14 mouse cellular contexts compared by ENCODE assay signal in genomic region chr4:22067678-22068299, GRCm38 (mm10).
DNase-seq lines count a peak whose midpoint lies in the region; ATAC-seq and TF ChIP-seq lines count a peak whose summit lies in the region.
"Had no signal": no experiment of that assay in that cellular context is flagged by ENCODE, and none has a peak within 500 bp of the region (broad histone marks: within the 10 kb centered on the region; RNA-seq: fewer than 3 reads in every experiment).

No protein-coding gene starts in this region.

- TF ChIP-seq POLR2A in brain, embryonic 14.5 days (IDR thresholded peaks at IDR 0.05; ENCODE audit: borderline replicate concordance, extremely low read depth, insufficient read depth, insufficient read length, poor library complexity, severe bottlenecking): no peak

- no peak overlapping the region for H3K4me2 ChIP-seq in hindbrain, embryonic 11.5 days (replicated peaks; ENCODE audit: low read depth, low read length)
- H3K4me2 ChIP-seq in midbrain, embryonic 13.5 days (replicated peaks): peak overlapping the region; percentile 19
- H3K4me2 ChIP-seq: embryonic facial prominence, embryonic 12.5 days; heart, embryonic 13.5 days; liver, embryonic 12.5 days had no signal

- 77% methylated on average over 14 of the region's 14 CpGs for WGBS in hindbrain, embryonic 11.5 days
- 57% methylated on average over 14 of the region's 14 CpGs for WGBS in midbrain, embryonic 13.5 days

- ATAC-seq in hindbrain, embryonic 11.5 days (ENCODE audit: low FRiP score): no peak
- peak; percentile 41; the same call in 1 of the 2 replicates for ATAC-seq in midbrain, embryonic 13.5 days
- ATAC-seq: liver, embryonic 12.5 days; lung, postnatal 0 days; Patski had no signal

- DNase-seq in cerebellum, postnatal 10 days: peak; percentile 10 to 31
- DNase-seq in cerebellum, postnatal 14 days: no peak
- DNase-seq in brain, embryonic 14.5 days (ENCODE audit: low read depth): peak; percentile 62
- DNase-seq in hindbrain, embryonic 11.5 days (ENCODE audit: low spot score): no peak
- DNase-seq in Muller cell, postnatal 12 days (ENCODE audit: inconsistent ontology term): no peak
- no peak for DNase-seq in thymus, postnatal 36 days
- DNase-seq in kidney, postnatal 14 days: no peak
- DNase-seq: cerebellum, postnatal 36 days had no signal

- H3K4me3 ChIP-seq in hindbrain, embryonic 11.5 days (ENCODE audit: low read depth, low read length): no peak overlapping the region
- H3K4me3 ChIP-seq in midbrain, embryonic 13.5 days (replicated peaks): no peak overlapping the region
- H3K4me3 ChIP-seq: embryonic facial prominence, embryonic 12.5 days; heart, embryonic 13.5 days; liver, embryonic 12.5 days had no signal

- H3K9me3 ChIP-seq in hindbrain, embryonic 11.5 days (ENCODE audit: control insufficient read depth, low read length): no peaks in the 10 kb centered on the region
- H3K9me3 ChIP-seq in midbrain, embryonic 13.5 days: no peaks in the 10 kb centered on the region; the same call in 1 of the 2 replicates
- H3K9me3 ChIP-seq: embryonic facial prominence, embryonic 12.5 days; heart, embryonic 13.5 days; liver, embryonic 12.5 days had no signal

- H3K27me3 ChIP-seq in hindbrain, embryonic 11.5 days (ENCODE audit: control insufficient read depth, insufficient read depth, low read length): no peaks in the 10 kb centered on the region
- no peaks in the 10 kb centered on the region for H3K27me3 ChIP-seq in midbrain, embryonic 13.5 days
- H3K27me3 ChIP-seq: embryonic facial prominence, embryonic 12.5 days; heart, embryonic 13.5 days; liver, embryonic 12.5 days had no signal

- H3K4me1 ChIP-seq in hindbrain, embryonic 11.5 days (replicated peaks; ENCODE audit: control insufficient read depth, insufficient read depth, low read length): peaks cover 2% of the 10 kb centered on the region; the same call in 1 of the 2 replicates
- H3K4me1 ChIP-seq in midbrain, embryonic 13.5 days (replicated peaks): peaks cover 26% of the 10 kb centered on the region
- H3K4me1 ChIP-seq: embryonic facial prominence, embryonic 12.5 days; heart, embryonic 13.5 days; liver, embryonic 12.5 days had no signal

- no peaks in the 10 kb centered on the region for H3K36me3 ChIP-seq in hindbrain, embryonic 11.5 days (ENCODE audit: control insufficient read depth, insufficient read depth, low read length)
- no peaks in the 10 kb centered on the region for H3K36me3 ChIP-seq in midbrain, embryonic 13.5 days
- H3K36me3 ChIP-seq: embryonic facial prominence, embryonic 12.5 days; heart, embryonic 13.5 days; liver, embryonic 12.5 days had no signal

- no peak overlapping the region for H3K9ac ChIP-seq in hindbrain, embryonic 11.5 days (ENCODE audit: low read depth, low read length)
- H3K9ac ChIP-seq in midbrain, embryonic 13.5 days (replicated peaks): no peak overlapping the region
- H3K9ac ChIP-seq: embryonic facial prominence, embryonic 12.5 days; heart, embryonic 13.5 days; liver, embryonic 12.5 days had no signal

- TF ChIP-seq CTCF in brain, embryonic 14.5 days (IDR thresholded peaks at IDR 0.05; ENCODE audit: borderline replicate concordance, extremely low read depth, insufficient read depth, insufficient read length): no peak

- H3K27ac ChIP-seq in hindbrain, embryonic 11.5 days (ENCODE audit: low read depth, low read length): 0 out of 2 replicates have a peak overlapping the region, but pooled peaks have one; percentile 44
- H3K27ac ChIP-seq in midbrain, embryonic 13.5 days: peak overlapping the region; percentile 84
- H3K27ac ChIP-seq: embryonic facial prominence, embryonic 12.5 days; heart, embryonic 13.5 days; liver, embryonic 12.5 days had no signal

Comparison
In these comparisons a context has a peak if more than half of its experiments do, and no peak if none do; other contexts are left out.
1. DNase-seq: peak in cerebellum, postnatal 10 days (2 of 2) and brain, embryonic 14.5 days (single experiment); none in cerebellum, postnatal 14 days (0 of 2), hindbrain, embryonic 11.5 days (single experiment), Muller cell, postnatal 12 days (single experiment), thymus, postnatal 36 days (0 of 2) and kidney, postnatal 14 days (single experiment).